Mouse (Mus musculus) stomach, postnatal 0 days (tissue): ENCODE results near the gene Ccdc136. TPM values are rescaled to one million over a fixed set of nuclear protein-coding genes. Genes with fewer than 3 reads are reported as not detected.

Source experiments
- ATAC-seq: fragments of 200-750 bp; cut with Nextera tagmentation; 2 replicates; pipeline ENCODE4 v1.8.0; 2017; ENCODE audit not compliant: low FRiP score, low TSS enrichment
- DNase-seq: peaks from one replicate; pipeline ENCODE4 v3.0.0-alpha.2; 2016; ENCODE audit warnings: low spot score
- H3K27ac ChIP-seq: fragments of 300-500 bp; sonication (generic); replicated peaks from 2 replicates; pipeline ENCODE4 v1.5.1; 2014; ENCODE audit warnings: mild to moderate bottlenecking, control low read depth
- H3K27me3 ChIP-seq: fragments of 300-500 bp; sonication (generic); 2 replicates; pipeline ENCODE4 v1.6.1; 2014; ENCODE audit warnings: low read length; ENCODE audit not compliant: control insufficient read depth, insufficient read depth
- H3K36me3 ChIP-seq: fragments of 300-500 bp; sonication (generic); 2 replicates; pipeline ENCODE4 v1.6.1; 2014; ENCODE audit warnings: low read length, mixed read lengths; ENCODE audit not compliant: control insufficient read depth, insufficient read depth
- H3K4me1 ChIP-seq: fragments of 300-500 bp; sonication (generic); replicated peaks from 2 replicates; pipeline ENCODE4 v1.6.1; 2014; ENCODE audit warnings: antibody characterized with exemption; ENCODE audit not compliant: control insufficient read depth, insufficient read depth
- H3K4me2 ChIP-seq: fragments of 300-500 bp; sonication (generic); replicated peaks from 2 replicates; pipeline ENCODE4 v1.6.1; 2014; ENCODE audit warnings: low read depth, mild to moderate bottlenecking, control low read depth, moderate library complexity
- H3K4me3 ChIP-seq: fragments of 300-500 bp; sonication (generic); 2 replicates; pipeline ENCODE4 v1.5.1; 2014; ENCODE audit warnings: low read depth, low read length, control low read depth
- H3K9ac ChIP-seq: fragments of 300-500 bp; sonication (generic); 2 replicates; pipeline ENCODE4 v1.6.1; 2014; ENCODE audit warnings: mild to moderate bottlenecking, low read length, control low read depth, mixed read lengths
- H3K9me3 ChIP-seq: fragments of 300-500 bp; sonication (generic); 2 replicates; pipeline ENCODE4 v1.6.1; 2016; ENCODE audit warnings: low read length; ENCODE audit not compliant: control insufficient read depth
- CTCF ChIP-seq: IDR thresholded peaks from 2 replicates; pipeline ENCODE4 v1.5.1; 2016; ENCODE audit warnings: antibody characterized with exemption, low read depth, mild to moderate bottlenecking, moderate library complexity
- EP300 ChIP-seq: optimal IDR thresholded peaks from 2 replicates; pipeline ENCODE3; 2016; ENCODE audit warnings: antibody characterized with exemption
- WGBS: fragments of 180-500 bp; shearing (Covaris S2); extraction: QIAGEN DNeasy Blood & Tissue Kit; methylation state at CpG from one replicate; pipeline ENCODE4 v1.1.7; 2014; 5-methylcytosine and 5-hydroxymethylcytosine counted together
- polyA plus RNA-seq: library from polyadenylated mRNA; unstranded; fragments of >200 nt; fragmentation: Nextera tagmentation; extraction: Ambion mirVana; gene quantifications from 2 replicates; pipeline ENCODE4 v1.2.1, GENCODE M21; 2015

The Ccdc136 gene
- polyA plus RNA-seq, 1 experiment from 2014 or later: 12.6 TPM

DNA sequence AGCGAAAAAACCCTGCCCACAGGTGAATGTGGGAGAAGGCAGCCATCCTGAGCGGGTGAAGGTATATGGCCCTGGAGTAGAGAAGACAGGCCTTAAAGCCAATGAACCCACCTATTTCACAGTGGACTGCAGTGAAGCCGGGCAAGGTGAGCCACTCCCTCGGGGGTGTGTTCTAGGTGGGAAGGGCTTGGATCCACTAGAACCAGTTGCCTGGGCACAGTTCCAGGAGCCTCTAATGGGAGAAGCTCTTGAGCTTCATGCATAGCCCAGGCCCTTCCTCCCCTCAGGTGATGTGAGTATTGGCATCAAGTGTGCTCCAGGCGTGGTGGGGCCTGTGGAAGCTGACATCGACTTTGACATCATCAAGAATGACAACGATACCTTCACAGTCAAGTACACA, 49.2 kb downstream of the Ccdc136 start:
- peak; percentile 35 for DNase-seq
- Histone ChIP-seq H3K27me3 (no peaks in the 10 kb centered on the region), H3K4me2 (no peak overlapping the region), H3K9me3 (no peaks in the 10 kb centered on the region), H3K9ac (no peak overlapping the region), H3K27ac (no peak overlapping the region), H3K4me3 (no peak overlapping the region), H3K36me3 (peaks cover 19% of the 10 kb centered on the region), H3K4me1 (no peaks in the 10 kb centered on the region)
- TF ChIP-seq EP300: no peak
- TF ChIP-seq CTCF: no peak
- ATAC-seq: no peak
- WGBS: 88% methylated on average over 7 of the region's 7 CpGs

DNA sequence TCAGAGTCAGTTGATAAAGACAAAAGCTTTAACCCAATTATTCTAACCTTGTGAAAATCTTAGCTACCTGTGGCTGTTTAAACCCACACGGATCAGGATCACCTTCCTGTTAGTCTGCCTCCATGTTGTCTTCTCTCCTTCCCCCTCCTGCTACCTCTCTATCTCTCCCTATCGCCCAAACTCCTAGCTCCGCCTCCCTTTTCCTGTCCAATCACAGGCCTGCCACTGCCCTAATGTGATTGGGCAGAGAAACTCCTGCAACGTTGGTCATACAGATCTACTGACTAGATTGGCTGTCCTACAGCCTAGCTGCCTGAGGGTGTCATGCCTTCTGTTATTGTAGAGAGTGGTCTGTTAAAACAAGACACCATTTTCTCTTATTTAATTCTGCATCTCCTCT, 53.7 kb downstream of the Ccdc136 start:
- H3K9me3 ChIP-seq: no peaks in the 10 kb centered on the region
- DNase-seq (no peak), ATAC-seq (no peak)
- H3K27ac ChIP-seq: no peak overlapping the region
- no peaks in the 10 kb centered on the region for H3K4me1 ChIP-seq
- H3K4me3 ChIP-seq: no peak overlapping the region
- H3K36me3 ChIP-seq: peaks cover 25% of the 10 kb centered on the region
- 30% methylated on average over 4 of the region's 4 CpGs for WGBS
- H3K4me2 ChIP-seq: no peak overlapping the region
- TF ChIP-seq CTCF: no peak
- TF ChIP-seq EP300: no peak
- no peak overlapping the region for H3K9ac ChIP-seq
- no peaks in the 10 kb centered on the region for H3K27me3 ChIP-seq

DNA sequence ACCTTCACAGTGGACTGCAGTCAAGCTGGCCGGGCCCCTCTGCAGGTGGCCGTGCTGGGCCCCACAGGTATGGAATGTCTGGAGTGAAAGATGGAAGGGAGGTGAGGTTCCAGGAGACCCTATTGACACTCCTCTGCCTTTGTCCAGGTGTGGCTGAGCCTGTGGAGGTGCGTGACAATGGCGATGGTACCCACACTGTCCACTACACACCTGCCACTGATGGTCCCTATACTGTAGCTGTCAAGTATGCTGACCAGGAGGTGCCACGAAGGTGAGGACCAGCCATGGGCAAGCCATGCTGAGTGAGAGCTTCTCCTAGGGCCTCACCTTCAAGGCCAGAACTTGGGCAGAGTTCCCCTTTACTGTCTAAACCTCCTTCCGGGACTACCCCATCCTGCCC, 54.6 kb downstream of the Ccdc136 start:
- no peaks in the 10 kb centered on the region for H3K4me1 ChIP-seq
- TF ChIP-seq EP300 (no peak), CTCF (no peak)
- no peaks in the 10 kb centered on the region for H3K27me3 ChIP-seq
- no peak overlapping the region for H3K4me2 ChIP-seq
- ATAC-seq: no peak
- H3K36me3 ChIP-seq: peaks cover 25% of the 10 kb centered on the region
- no peak overlapping the region for H3K9ac ChIP-seq
- WGBS: 93% methylated on average over 6 of the region's 6 CpGs
- H3K27ac ChIP-seq: no peak overlapping the region
- no peak overlapping the region for H3K4me3 ChIP-seq
- no peak for DNase-seq
- H3K9me3 ChIP-seq: no peaks in the 10 kb centered on the region

DNA sequence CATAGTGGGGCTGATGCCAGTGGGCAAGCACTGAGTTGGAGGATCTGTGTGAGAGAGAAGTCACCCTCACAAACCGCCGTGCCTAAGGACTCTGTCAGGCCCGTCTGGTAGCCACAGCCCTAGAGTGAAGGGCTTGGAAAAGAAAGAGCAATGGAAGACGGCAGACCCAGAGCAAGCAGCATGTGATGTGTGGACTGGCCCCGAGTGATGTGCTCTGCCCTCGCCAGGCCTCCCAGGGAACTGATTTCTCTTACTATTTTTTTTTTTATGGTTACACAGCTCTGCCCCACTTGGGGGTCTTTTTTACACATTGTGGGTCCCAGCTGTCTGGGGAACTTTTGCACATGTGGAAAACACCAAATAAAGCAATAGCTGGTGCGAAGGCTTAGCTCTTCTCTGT, 65.4 kb downstream of the Ccdc136 start:
- no peak overlapping the region for H3K4me2 ChIP-seq
- H3K36me3 ChIP-seq: peaks cover 7% of the 10 kb centered on the region; the same call in 1 of the 2 replicates
- DNase-seq (no peak), ATAC-seq (no peak)
- no peaks in the 10 kb centered on the region for H3K27me3 ChIP-seq
- H3K4me1 ChIP-seq: no peaks in the 10 kb centered on the region
- TF ChIP-seq CTCF (peak; percentile 25; the same call in 1 of the 2 replicates), EP300 (no peak)
- no peaks in the 10 kb centered on the region for H3K9me3 ChIP-seq
- no peak overlapping the region for H3K9ac ChIP-seq
- no peak overlapping the region for H3K27ac ChIP-seq
- 55% methylated on average over 7 of the region's 7 CpGs for WGBS
- H3K4me3 ChIP-seq: no peak overlapping the region

DNA sequence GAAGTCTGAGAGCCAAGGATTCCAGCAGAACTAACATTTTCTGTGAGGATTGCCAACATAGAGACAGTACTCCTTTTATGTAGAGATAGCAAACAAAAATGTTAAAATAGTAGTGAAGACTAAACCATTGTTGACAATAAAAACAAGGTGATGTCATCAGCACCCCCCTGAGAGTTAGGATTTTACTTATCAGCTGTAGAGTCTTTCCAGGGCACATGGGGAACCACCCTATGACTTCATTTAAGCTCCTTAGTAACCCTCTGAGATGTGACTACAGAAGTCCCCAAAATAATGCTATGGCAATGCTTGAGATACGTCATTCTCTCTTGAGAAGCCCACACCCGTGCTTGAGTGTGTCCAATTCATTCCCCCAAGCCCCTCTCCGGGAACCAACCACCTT, 67.3 kb downstream of the Ccdc136 start:
- 70% methylated on average over 3 of the region's 3 CpGs for WGBS
- Histone ChIP-seq H3K4me3 (no peak overlapping the region), H3K4me2 (no peak overlapping the region), H3K9ac (no peak overlapping the region), H3K4me1 (0 out of 2 replicates have a peak, but pooled peaks cover under 1% of the 10 kb centered on the region), H3K36me3 (0 out of 2 replicates have a peak, but pooled peaks cover 4% of the 10 kb centered on the region), H3K9me3 (no peaks in the 10 kb centered on the region), H3K27ac (no peak overlapping the region), H3K27me3 (no peaks in the 10 kb centered on the region)
- ATAC-seq (no peak), DNase-seq (no peak)
- TF ChIP-seq EP300 (no peak), CTCF (no peak)

DNA sequence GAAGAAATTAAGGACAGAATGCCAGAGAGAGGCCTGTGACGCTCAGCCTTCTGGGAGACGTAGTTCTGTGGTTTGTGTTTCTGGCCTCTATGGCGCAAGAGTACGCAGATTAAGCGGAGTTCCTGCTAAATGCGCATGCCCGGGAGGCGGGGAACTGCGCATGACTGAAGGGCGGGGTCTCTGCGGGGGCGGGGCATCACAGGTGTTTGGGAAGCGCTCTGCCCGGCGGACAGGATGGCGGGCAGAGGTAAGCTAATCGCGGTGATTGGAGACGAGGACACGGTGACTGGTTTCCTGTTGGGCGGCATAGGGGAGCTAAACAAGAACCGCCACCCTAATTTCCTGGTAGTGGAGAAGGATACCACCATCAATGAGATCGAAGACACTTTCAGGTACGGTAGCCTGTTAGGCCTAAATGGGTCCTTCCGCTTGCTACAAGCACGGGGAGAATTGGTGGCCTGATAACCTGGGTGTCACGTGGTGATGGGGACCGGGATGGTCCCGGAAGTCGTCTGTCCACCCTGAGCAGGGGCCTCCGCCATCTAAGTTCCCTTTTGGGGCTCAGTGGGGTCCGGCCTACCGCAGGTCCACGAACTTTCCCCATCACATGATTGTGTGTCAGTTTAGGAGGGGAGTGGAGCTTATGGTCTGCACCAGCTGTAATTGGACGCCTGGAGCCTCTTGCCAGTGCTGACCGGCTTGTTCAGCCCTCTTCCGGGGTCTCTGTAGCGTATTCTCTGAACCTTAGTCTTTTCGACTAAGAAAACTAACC, 71.7 kb downstream of the Ccdc136 start, which contains the start of gene Atp6v1f:
TSS of gene Atp6v1f (plus strand) at position 136 of the 772 bp plus-strand sequence.
- Histone ChIP-seq H3K36me3 (peaks cover 5% of the 10 kb centered on the region; the same call in 1 of the 2 replicates), H3K9ac (peak within 1 kb of the TSS; percentile 62), H3K4me3 (peak within 1 kb of the TSS; percentile 63), H3K4me2 (peak within 1 kb of the TSS; percentile 70), H3K4me1 (0 out of 2 replicates have a peak, but pooled peaks cover 3% of the 10 kb centered on the region), H3K27me3 (no peaks in the 10 kb centered on the region), H3K27ac (peak within 1 kb of the TSS; percentile 20; the same call in 1 of the 2 replicates), H3K9me3 (no peaks in the 10 kb centered on the region)
- peak; percentile 96 for ATAC-seq
- peak; percentile 96 for DNase-seq
- TF ChIP-seq CTCF: peak; percentile 12; the same call in 1 of the 2 replicates
- no peak for TF ChIP-seq EP300
- WGBS: 0% methylated on average over 39 of the region's 39 CpGs
